Mouse (Mus musculus) adrenal gland, adult 18-20 months (tissue): Measurements from ENCODE around the gene Hic2. TPM values are rescaled to one million over a fixed set of nuclear protein-coding genes. Genes with fewer than 3 reads are reported as not detected.
A peak's percentile ranks its signal among the peaks of the same experiment; 100 is the strongest.

ENCODE experiments used
- DNase-seq, 2 experiments: peaks; one replicate each; pipeline ENCODE4 v3.0.0; 2021 to 2022; ENCODE audit warnings: low spot score in 2 of 2
- total RNA-seq, 2 experiments: library from RNA; stranded (reverse); gene quantifications; 1 replicate in 1 of 2; 2 replicates in 1 of 2; pipeline ENCODE4 v1.2.3; 2021

Hic2 gene
- total RNA-seq, 2 experiments from 2014 or later: 2.1 to 2.2 TPM

DNA sequence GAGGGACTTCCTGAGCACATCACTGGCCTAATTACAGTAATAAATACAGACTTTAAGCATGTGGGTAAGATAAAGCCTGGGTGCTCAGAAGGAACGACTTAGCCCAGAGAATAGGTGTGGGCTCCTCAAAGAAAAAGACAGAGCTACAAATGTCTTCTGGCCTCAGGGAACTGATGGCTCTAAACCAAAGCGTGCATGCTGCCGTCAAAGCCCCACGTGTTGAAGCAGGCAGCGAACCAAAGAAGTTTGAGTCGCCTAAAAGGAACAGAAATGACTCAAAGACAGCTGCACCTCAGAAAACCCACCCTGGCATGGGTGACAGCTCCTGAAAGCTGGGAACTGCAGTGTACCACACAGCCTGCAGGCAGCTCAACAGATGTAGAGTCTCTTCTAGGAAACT lies 38.5 kb downstream of the Hic2 start:
- no peak for DNase-seq

DNA sequence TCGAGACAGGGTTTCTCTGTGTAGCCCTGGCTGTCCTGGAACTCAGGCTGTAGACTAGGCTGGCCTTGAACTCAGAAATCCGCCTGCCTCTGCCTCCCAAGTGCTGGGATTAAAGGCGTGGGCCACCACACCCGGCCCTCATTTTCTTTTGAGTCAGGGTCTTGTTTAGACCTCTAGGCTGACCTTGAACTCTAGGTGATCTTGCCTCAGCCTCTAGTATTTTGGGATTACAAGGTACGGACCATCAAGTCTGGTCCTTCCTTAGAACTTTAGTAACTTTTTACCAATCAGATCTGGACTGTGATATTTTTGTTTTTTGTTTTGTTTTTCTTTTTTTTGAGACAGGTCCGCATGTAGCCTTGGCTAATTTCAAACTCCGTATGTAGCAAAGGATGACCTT lies 42.3 kb downstream of the Hic2 start, which contains the start of gene Tmem191c:
Gene Tmem191c (plus strand): TSS at position 357 of the 400 bp plus-strand sequence.
- no peak for DNase-seq

DNA sequence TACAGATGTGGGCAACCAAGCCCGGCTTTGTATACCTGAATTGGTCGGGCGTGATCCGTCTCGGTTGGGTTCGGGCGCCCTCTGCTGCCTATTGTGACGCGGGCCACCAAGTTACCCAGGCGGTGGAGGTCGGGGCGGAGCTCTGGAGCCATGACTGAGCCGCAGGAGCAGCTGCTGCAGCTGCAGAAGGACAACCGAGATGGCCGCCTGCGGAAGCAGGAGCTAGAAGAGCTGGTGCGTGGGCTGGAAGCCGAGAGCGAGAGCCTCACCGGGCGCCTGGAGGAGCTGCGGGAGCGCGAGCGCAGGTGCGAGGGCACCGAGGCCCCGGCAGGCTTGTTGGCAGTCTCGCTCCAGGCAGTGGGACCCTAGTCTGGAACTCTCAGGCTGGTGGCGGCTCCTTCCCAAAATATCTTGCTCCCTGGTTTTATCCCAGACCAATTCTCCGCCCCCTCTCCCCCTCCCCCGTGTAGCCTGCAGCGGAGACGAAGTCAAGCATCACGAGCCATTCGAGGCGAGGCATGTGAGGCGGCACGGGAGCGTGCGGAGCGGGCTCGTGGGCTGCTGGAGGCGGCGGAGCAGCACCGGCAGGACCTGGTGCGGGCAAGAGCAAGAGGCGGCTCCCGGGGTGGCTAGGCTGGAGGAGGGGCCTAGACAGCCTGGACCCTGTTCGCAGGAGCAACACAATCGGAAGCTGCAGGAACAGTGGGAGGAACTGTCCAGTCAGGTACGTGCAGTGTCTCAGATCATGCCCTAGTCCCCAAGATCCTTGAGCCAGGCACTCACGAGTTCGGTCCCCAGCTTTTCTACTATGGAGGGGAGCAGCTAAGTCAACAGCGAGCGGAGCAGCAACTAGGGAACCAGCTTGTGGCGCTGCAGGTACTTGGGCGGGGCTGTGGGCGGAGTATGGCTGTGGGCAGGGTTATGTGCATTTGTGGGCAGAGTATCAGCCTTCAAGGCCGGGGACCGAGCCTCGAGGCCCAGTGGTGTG lies 43.1 kb downstream of the Hic2 start:
- DNase-seq: peak; percentile 91 to 93

DNA sequence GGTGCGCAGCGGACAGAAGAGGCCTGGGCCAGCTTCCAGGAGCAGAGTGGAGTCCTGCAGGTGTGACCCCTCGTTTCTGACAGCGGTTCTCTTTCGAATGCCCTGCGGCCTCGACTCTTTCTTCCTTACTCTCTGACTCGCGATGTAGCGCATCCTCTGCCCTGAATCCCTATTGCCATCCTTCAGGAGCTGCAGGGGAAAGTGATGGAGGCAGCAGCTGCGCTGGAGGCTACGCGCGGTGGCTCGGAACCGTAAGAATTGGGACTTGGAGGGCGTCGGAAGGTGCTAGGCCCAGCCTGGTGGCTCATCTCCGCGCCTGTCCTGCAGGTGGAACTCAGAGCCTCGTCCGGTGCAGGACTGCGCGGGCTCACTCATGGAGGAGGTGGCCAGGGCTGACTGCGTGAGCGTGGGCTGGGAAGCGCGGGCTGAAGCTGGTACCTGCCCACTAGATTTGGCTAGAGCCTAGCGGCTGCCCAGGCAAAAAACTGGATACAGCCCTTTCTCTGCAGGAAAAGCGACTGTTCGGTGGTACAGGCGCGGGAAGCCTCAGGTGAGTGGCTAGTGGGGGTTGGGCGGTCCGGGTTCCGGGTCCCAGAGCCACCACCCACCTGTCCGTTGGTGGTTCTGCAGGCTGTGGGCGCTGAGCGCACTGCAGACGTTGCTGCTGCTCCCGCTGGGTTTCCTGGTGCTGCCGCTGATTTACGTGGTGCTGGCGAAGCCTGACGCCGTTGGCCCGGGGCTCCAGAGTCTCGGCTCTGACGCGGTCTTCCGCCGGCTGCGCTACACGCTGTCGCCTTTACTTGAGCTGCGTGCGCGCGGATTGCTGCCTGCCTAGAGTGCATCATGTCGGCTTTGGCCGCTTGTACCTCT lies 44.2 kb downstream of the Hic2 start:
- DNase-seq: peak; percentile 18 to 31

DNA sequence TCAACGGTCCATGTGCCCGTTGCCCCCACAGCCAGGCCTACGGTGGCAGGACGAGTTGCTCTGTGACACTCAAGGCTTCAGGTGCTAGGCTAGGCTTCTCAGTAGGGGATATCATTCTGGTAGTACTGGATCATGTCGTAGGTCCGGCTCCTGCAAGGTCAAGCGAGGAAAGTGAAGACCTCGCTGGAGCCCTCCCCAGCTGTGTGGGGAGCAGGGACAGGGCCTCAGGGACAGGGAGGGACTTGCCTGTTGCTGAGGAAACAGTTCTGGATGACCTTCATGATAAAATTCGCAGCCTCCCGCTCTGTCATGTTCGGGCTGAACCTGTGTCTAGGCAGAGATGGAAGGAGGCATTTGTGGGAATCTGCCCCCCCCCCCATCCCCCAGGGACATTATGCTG lies 47.1 kb downstream of the Hic2 start:
- peak in 1 of 2 experiments; percentile 16 for DNase-seq

DNA sequence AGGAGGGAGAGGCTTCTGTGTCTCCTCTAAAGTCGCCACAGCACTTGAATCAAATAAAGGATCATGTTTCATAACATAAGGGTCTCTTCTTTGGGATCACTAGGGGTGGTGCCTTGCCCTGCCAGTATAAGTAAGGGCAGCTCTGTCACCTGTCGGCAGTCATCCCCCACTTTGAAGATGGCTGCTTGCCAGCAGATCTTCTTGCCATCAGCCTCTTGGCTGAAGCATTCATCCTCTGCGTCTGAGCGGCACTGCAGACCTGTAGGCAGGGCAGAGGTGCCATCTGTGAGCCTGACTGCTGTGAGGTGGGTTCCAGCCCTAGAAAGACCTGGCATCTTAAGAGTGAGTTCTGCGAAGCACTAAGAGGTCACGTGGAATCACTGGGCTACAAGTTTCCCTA lies 49.8 kb downstream of the Hic2 start:
- DNase-seq: no peak

- no peak for DNase-seq
Measured at GRCm38 (mm10) chr16:17287103-17287502, 53.7 kb downstream of the Hic2 start.

GRCm38 (mm10) chr16:17291016-17291415 lies 57.6 kb downstream of the Hic2 start:
- DNase-seq: no peak

GRCm38 (mm10) chr16:17292751-17293150 lies 59.4 kb downstream of the Hic2 start:
- DNase-seq: peak; percentile 67 to 82

DNA sequence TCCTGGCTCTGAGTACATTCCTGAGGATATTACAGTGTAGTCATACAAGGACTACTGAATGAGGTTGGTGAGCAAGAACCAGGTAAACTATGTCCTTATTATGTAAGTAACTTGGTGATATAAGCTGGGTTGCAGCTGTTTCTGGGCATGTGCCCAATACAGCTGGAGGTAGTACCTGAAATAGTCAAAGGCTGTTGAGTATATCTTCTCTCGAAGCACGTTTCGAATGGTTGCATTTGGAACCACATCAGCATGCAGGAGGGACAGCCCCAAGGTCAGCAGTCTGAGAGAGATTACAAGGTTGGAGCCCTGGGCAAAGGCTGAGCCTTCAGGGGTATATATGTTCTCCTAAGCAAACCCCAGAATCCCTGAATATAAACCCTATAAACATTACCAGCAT lies 67.4 kb downstream of the Hic2 start:
- no peak for DNase-seq

DNA sequence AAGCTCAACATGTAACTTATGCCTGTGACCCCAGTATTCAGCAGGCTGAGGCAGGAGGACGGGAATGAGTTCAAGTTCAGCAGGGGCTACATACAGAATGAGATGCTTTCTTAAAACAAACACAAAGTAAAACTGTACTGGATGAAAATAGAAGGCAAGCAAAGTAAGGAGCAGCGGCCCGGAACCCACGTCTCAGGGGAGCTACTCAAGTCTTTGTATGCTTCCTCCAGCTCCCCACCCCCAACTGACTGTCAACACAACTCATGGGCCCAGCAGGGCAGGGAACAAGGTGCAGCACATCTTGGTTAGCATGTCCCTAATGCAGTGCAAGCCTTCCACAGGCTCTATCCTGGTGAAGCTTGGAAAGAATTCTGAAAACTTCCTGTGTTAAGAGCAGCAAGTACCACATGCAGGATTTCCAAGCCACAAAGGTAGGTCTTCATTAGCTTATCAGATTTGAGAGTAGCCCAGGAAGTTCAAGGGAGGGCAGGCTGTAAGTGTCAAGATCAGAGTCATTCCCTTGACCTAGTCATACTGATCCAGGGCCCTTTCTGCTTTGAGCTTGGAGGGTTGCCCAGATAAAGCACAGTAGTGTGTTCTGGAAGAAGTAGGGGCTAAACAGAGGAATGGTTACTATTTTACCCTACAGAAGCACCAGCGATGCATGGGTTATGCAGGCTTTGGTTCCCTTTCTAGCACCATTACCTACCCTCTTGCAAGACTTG lies 70.3 kb downstream of the Hic2 start:
- DNase-seq: no peak

- DNase-seq: no peak
Measured at GRCm38 (mm10) chr16:17307461-17307860, 74.1 kb downstream of the Hic2 start.

DNA sequence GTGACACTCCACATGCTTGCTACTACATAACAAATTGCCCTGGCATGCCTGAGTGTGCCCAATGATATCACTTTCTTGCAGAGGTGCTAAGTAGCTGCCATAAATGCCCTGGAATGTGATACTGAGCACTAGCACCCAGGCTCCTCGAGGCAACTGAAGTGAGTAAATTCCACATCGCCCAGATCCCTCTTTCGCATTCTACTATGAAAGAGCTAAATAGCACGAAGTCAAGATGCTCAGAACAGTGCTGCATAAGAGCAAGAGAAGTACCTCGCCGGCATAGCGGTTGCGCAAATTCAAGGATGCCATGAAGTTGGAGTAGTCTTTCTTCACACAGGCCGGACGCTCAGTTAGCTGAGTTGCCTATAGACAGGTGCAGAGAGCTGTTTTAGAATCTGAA lies 75.7 kb downstream of the Hic2 start:
- no peak for DNase-seq

- DNase-seq: no peak
Measured at GRCm38 (mm10) chr16:17312531-17312930, 79.2 kb downstream of the Hic2 start.

Other genes with a start within 250 kb of the Hic2 start
- gene Ypel1, start 163.9 kb upstream of the Hic2 start, total RNA-seq: 1 to 10 TPM; 2.8 to 6.6 TPM
- 10 to 100 TPM; 71.7 to 90.4 TPM for gene Ppil2, start 122.3 kb upstream of the Hic2 start, total RNA-seq
- gene 2610318N02Rik, start 108.4 kb upstream of the Hic2 start, total RNA-seq: under 1 TPM in 1 of 2 experiments, not detected in 1; 0.70 TPM
- gene Sdf2l1, start 101.2 kb upstream of the Hic2 start, total RNA-seq: 10 to 100 TPM; 33.4 to 41.0 TPM
- gene Ydjc, start 89.0 kb upstream of the Hic2 start, total RNA-seq: 1 to 10 TPM; 2.4 to 6.4 TPM
- gene Ccdc116, start 86.3 kb upstream of the Hic2 start, total RNA-seq: under 1 TPM in 1 of 2 experiments, not detected in 1; 0.16 TPM
- gene Ube2l3, start 30.9 kb upstream of the Hic2 start, total RNA-seq: 100 to 1,000 TPM; 186 to 220 TPM
- gene Rimbp3, start 25.0 kb upstream of the Hic2 start, total RNA-seq: under 1 TPM in 1 of 2 experiments, not detected in 1; 0.06 TPM
- gene Tmem191c, start 42.5 kb downstream of the Hic2 start, total RNA-seq: 10 to 100 TPM in 1 of 2 experiments, 1 to 10 TPM in 1; 8.1 to 16.6 TPM
- under 1 TPM; 0.29 to 0.30 TPM for gene Serpind1, start 97.8 kb downstream of the Hic2 start, total RNA-seq
- gene Snap29, start 172.4 kb downstream of the Hic2 start, total RNA-seq: 10 to 100 TPM; 27.7 to 29.3 TPM
- gene Pi4ka, start 172.7 kb downstream of the Hic2 start, total RNA-seq: 100 to 1,000 TPM in 1 of 2 experiments, 10 to 100 TPM in 1; 95.5 to 105 TPM
- gene Crkl, start 218.4 kb downstream of the Hic2 start, total RNA-seq: 10 to 100 TPM; 38.3 to 39.2 TPM